In the genomic region with DNA sequence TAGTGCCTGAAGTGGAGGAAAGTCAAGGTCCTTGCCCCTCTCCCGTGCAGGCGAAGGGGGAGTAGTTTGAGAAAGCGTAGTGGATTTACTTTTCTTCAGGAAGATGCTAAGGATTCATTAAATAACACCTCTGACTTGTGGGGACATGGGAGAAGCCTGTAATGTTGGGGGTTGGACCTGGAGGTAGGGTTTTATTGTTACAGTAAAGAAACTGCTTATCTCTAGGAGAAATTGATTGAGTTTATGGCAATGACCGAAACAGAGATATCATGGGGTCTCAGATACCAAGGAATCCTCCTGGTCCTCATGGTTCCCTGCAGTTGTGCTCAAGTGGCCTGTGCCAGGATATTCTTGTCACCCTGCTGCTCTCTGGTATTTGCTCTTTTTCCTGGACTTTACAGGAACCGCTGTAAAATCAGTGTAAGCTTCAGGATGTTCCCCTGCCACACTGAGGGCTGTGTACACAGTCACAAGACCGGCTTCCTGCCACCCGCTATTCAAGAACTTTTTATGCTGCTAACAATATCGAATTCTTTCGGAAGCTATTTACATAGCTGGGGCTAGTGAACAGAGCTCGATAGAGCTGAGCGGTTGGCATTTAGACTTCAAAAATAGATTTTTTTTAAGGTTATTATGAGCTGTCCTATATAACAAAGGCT, we compare ENCODE assay signal across 9 mouse cellular contexts.
DNase-seq lines count a peak whose midpoint lies in the region; ATAC-seq and TF ChIP-seq lines count a peak whose summit lies in the region.
"Had no signal": no experiment of that assay in that cellular context is flagged by ENCODE, and none has a peak within 500 bp of the region (broad histone marks: within the 10 kb centered on the region; RNA-seq: fewer than 3 reads in every experiment).

No protein-coding gene starts in this region.

- TF ChIP-seq CTCF in cerebellum, adult 2 months (IDR thresholded peaks at IDR 0.05; ENCODE audit: borderline replicate concordance, insufficient read depth, low read depth, low read length), result no peak
- no peak for TF ChIP-seq CTCF in kidney, postnatal 0 days (IDR thresholded peaks at IDR 0.05; ENCODE audit: low read depth)
- TF ChIP-seq CTCF in thymus, adult 2 months (IDR thresholded peaks at IDR 0.05; ENCODE audit: borderline replicate concordance, control insufficient read depth, extremely low read depth, insufficient read depth, low read length, poor library complexity), result no peak

- H3K9me3 ChIP-seq in lung, embryonic 16.5 days (ENCODE audit: control insufficient read depth, low read length), result no peaks in the 10 kb centered on the region
- no peaks in the 10 kb centered on the region for H3K9me3 ChIP-seq in kidney, postnatal 0 days (replicated peaks; ENCODE audit: low read length)
- H3K9me3 ChIP-seq in stomach, embryonic 15.5 days, result no peaks in the 10 kb centered on the region

- H3K27me3 ChIP-seq in cerebellum, adult 2 months (ENCODE audit: control insufficient read depth, insufficient read depth, low read length), result no peaks in the 10 kb centered on the region
- no peaks in the 10 kb centered on the region for H3K27me3 ChIP-seq in lung, embryonic 16.5 days (ENCODE audit: control insufficient read depth, insufficient read depth, low read depth, low read length)
- H3K27me3 ChIP-seq in kidney, postnatal 0 days (ENCODE audit: insufficient read depth, low read length), result no peaks in the 10 kb centered on the region
- H3K27me3 ChIP-seq in stomach, embryonic 15.5 days (replicated peaks), result no peaks in the 10 kb centered on the region
- H3K27me3 ChIP-seq in thymus, adult 2 months (ENCODE audit: control insufficient read depth, insufficient read depth, low read length), result no peaks in the 10 kb centered on the region

- no peak overlapping the region for H3K9ac ChIP-seq in lung, embryonic 16.5 days (ENCODE audit: low read length)
- H3K9ac ChIP-seq in kidney, postnatal 0 days (ENCODE audit: low read depth, low read length), result no peak overlapping the region
- no peak overlapping the region for H3K9ac ChIP-seq in stomach, embryonic 15.5 days

- ATAC-seq in lung, embryonic 16.5 days (ENCODE audit: low read depth), result peak; percentile 62
- no peak for ATAC-seq in kidney, postnatal 0 days (replicated peaks; ENCODE audit: low FRiP score, low read depth)
- ATAC-seq in stomach, embryonic 15.5 days (ENCODE audit: insufficient read depth, low FRiP score, low read depth), result peak; percentile 77

- 75% methylated on average over 11 of the region's 11 CpGs for WGBS in cerebellum, adult 2 months
- 34% methylated on average over 11 of the region's 11 CpGs for WGBS in lung, embryonic 16.5 days
- WGBS in kidney, postnatal 0 days, result 30% methylated on average over 11 of the region's 11 CpGs
- 54% methylated on average over 11 of the region's 11 CpGs for WGBS in stomach, embryonic 15.5 days
- WGBS in thymus, adult 2 months, result 70% methylated on average over 11 of the region's 11 CpGs

- H3K36me3 ChIP-seq in lung, embryonic 16.5 days (ENCODE audit: control insufficient read depth, insufficient read depth, low read length), result no peaks in the 10 kb centered on the region
- H3K36me3 ChIP-seq in kidney, postnatal 0 days (ENCODE audit: insufficient read depth, low read length), result no peaks in the 10 kb centered on the region
- no peaks in the 10 kb centered on the region for H3K36me3 ChIP-seq in stomach, embryonic 15.5 days
- H3K36me3 ChIP-seq in thymus, adult 2 months (ENCODE audit: control insufficient read depth, insufficient read depth, low read length), result no peaks in the 10 kb centered on the region

- H3K27ac ChIP-seq in cerebellum, adult 2 months (ENCODE audit: insufficient read depth, low read length), result peak overlapping the region; percentile 61; the same call in 1 of the 2 replicates
- H3K27ac ChIP-seq in lung, embryonic 16.5 days (ENCODE audit: low read length), result peak overlapping the region; percentile 10; the same call in 1 of the 2 replicates
- H3K27ac ChIP-seq in kidney, postnatal 0 days, result no peak overlapping the region; the same call in none of the 2 replicates
- no peak overlapping the region for H3K27ac ChIP-seq in stomach, embryonic 15.5 days
- H3K27ac ChIP-seq in thymus, adult 2 months (ENCODE audit: control insufficient read depth, insufficient read depth, low read length), result no peak overlapping the region

- peak overlapping the region; percentile 26 for H3K4me2 ChIP-seq in lung, embryonic 16.5 days (ENCODE audit: low read depth, low read length)
- no peak overlapping the region for H3K4me2 ChIP-seq in kidney, postnatal 0 days (ENCODE audit: low read length)
- 0 out of 2 replicates have a peak overlapping the region, but pooled peaks have one; percentile 14 for H3K4me2 ChIP-seq in stomach, embryonic 15.5 days

- peaks cover 12% of the 10 kb centered on the region; the same call in 1 of the 2 replicates for H3K4me1 ChIP-seq in cerebellum, adult 2 months (ENCODE audit: control insufficient read depth, insufficient read depth, low read length)
- peaks cover 29% of the 10 kb centered on the region for H3K4me1 ChIP-seq in lung, embryonic 16.5 days (replicated peaks; ENCODE audit: control insufficient read depth, insufficient read depth, low read length)
- H3K4me1 ChIP-seq in kidney, postnatal 0 days (replicated peaks; ENCODE audit: insufficient read depth, low read length), result peaks cover 16% of the 10 kb centered on the region
- peaks cover 16% of the 10 kb centered on the region; the same call in 1 of the 2 replicates for H3K4me1 ChIP-seq in stomach, embryonic 15.5 days
- H3K4me1 ChIP-seq in thymus, adult 2 months (replicated peaks; ENCODE audit: control insufficient read depth, insufficient read depth, low read length), result peaks cover 4% of the 10 kb centered on the region; the same call in 1 of the 2 replicates

- peak in 1 of 2 experiments; percentile 21 for DNase-seq in cerebellum, adult 2 months
- DNase-seq in cerebellum, postnatal 14 days, result no peak
- no peak for DNase-seq in lung, postnatal 4 days
- peak; percentile 67 for DNase-seq in kidney, postnatal 0 days (ENCODE audit: low spot score)
- DNase-seq in cerebellum, adult 11 months, result no peak
- DNase-seq in thymus, adult 2 months, result no peak
- DNase-seq: spleen, adult 18-20 months had no signal

- no peak for TF ChIP-seq POLR2A in cerebellum, adult 2 months (IDR thresholded peaks at IDR 0.05; ENCODE audit: borderline replicate concordance, insufficient read depth, low read length)
- no peak for TF ChIP-seq POLR2A in thymus, adult 2 months (IDR thresholded peaks at IDR 0.05; ENCODE audit: control insufficient read depth, extremely low read depth, insufficient read depth, low read length, poor library complexity)

- H3K4me3 ChIP-seq in cerebellum, adult 2 months (replicated peaks; ENCODE audit: insufficient read depth, low read depth, low read length), result no peak overlapping the region
- no peak overlapping the region for H3K4me3 ChIP-seq in lung, embryonic 16.5 days (ENCODE audit: low read length)
- no peak overlapping the region for H3K4me3 ChIP-seq in kidney, postnatal 0 days (replicated peaks; ENCODE audit: low read depth, low read length)
- no peak overlapping the region for H3K4me3 ChIP-seq in stomach, embryonic 15.5 days (replicated peaks)
- H3K4me3 ChIP-seq in thymus, adult 2 months (ENCODE audit: control insufficient read depth, insufficient read depth, low read length), result no peak overlapping the region

Comparison
In these comparisons a context has a peak if more than half of its experiments do, and no peak if none do; other contexts are left out.
1. H3K27ac ChIP-seq: peak in cerebellum, adult 2 months (single experiment) and lung, embryonic 16.5 days (single experiment); none in kidney, postnatal 0 days (single experiment), stomach, embryonic 15.5 days (single experiment) and thymus, adult 2 months (single experiment).